Mouse (Mus musculus): ENCODE data around the gene Rpn2.

Gene Rpn2

DNA sequence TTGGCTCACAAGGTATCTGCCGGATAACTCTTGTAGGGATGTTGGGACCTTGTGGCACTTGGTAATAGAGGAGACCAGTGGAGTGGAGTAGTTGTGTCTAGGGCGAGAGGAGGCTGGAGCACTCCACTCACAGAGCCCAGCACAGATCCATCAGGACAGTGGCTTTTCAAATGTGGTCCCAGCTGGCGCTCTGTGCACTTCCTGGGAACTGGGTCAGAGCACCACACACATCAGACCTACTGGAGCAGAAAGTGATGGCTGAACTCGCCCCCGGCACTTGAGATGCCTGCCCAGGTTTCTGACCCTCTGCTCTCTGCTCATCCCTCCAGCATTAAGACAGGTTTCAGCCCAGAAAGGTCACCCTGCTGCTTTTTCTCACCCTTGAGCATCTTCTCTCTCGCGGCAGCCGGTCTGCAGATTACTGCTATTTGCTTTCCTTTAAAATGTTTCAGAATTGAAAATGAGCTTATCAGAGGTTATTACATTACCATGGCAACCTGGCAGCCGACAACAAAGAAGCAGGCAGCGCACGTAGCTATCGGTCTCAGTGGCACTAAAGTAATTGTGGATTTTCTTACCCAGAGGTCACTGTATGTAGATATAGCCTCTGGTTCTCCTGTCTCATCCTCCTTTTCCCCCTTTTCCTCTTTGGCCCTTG, 70.4 kb downstream of the Rpn2 start:
- DNase-seq (ENCODE audit: low read depth, low spot score) = no peak

DNA sequence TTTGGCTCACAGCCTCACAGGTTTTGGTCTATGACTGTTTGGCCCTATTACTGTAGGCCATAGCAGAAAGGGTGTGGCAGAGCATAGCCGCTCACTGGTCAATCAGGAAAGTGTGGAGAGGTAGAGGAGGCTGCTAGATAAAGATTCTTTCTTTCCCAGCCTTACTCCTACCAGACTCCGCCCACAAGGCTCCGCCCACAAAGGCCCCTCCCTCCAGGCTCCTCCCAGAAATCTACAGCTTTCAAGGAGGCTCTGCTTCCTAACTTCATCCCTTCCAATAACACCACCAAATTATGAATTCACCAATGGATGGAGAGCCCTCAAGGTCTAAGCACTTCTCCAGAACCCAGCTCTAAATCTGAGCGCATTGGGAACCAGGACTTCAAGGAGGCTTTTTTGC, 74.4 kb downstream of the Rpn2 start:
- no peak for DNase-seq (ENCODE audit: low read depth, low spot score)

DNA sequence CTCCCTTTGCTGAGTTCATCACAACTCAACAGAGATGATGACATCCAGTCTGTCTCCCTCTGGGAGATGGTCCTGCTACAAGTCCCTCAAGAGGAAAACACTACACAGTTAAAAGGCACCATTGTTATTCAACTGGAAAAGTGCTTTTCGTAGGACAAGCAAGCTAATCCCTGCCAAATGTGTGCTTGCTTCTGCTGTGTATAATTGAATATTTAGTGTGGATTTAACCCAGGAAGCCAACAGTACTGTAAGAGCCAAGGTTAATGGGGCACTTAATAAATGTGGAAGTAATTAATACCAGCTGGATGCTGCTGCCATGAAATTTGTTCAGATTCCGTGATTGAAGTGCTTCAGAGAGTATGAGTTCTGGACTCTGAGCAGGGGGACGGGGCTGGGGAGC, 75.3 kb downstream of the Rpn2 start:
- no peak for DNase-seq (ENCODE audit: low read depth, low spot score)

DNA sequence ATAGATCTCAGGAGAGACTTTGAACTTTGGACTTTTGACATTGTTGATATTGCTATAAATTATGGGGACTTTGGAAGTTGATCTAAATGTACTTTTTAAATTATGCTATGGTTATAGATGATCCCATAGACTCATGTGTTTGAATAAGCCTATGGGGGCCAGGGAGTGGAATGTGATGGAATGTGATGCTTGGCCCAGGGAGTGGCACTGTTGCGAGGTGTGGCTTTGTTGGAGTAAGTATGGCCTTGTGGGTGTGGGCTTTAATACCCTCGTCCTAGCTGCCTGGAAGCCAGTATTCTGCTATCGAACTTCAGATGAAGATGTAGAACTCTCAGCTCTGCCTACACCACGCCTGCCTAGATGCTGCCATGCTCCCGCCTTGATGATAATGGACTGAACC, 81.2 kb downstream of the Rpn2 start:
- no peak for DNase-seq (ENCODE audit: low read depth, low spot score)

DNA sequence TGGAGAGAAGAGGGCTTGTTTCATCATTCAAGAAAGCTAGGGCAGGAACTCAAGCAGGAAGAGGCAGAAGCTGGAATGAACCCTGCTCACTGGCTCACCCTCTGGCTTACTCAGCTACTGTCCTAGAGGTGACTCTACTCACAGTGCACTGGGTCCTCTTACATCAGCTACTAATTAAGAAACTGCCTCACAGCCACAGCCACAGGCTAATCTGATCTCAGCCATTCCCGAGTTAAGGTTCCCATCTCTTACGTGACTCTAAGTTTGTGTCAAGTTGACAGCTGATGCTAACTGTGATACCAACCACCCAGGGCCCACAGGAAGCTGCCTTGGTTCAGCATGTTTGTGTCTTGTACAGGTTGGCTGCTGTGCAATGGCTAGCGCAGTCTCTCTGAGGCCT, 84.2 kb downstream of the Rpn2 start:
- no peak for DNase-seq (ENCODE audit: low read depth, low spot score)

DNA sequence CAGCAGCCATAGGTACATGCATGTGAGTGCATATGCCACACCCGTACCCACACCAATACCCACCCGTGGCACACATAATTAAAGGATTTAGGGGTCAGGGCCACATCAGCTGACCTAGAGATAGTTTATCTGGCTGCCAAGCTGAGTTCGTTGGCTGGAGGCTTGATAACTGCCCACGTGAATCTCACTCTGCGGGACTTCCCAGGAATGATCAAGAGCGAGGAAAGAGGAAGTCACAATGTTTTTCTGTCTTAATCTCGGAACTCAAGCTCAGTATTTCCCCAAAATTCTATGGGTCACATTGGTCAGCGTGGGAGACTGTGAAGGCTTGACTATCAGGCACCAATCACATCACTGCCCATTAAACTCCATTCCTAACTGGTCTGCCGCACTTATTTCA, 87.9 kb downstream of the Rpn2 start:
- DNase-seq (ENCODE audit: low read depth, low spot score) = no peak

DNA sequence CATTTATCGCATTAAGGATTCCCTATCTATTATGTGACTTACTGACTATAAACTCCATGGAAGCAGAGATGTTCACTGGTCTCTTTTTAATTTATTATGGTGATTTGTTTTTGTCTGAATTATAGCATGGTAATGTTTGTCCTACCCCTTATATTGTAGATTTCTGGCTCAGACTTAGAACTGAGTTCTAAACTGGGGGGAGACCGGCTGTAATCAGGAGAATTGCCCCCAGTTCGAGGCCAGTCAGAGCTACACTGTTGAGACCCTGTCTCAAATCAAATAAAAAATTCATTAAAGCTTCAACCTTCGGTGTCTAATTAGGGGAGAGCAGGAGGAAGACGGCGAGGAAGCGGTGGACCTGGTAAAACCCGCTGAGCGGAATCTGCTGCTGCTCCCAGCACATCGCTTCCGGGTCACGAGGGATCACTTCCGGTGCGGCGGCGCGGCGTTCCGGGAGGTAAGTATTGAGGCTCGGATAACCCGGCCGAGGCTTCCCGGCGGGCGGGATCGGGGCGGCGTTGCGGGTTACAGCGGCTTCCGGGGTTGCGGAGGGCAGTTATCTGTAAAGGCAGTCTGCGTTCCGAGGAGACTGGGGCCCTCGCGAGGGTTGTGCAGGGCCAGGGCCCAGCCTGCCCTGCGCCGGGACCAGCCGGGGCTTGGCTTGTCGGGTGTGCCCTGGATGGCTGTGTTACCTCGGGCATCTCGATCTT, 88.5 kb downstream of the Rpn2 start, which contains the start of gene Manbal:
TSS of gene Manbal (plus strand) at position 411 of the 710 bp plus-strand sequence.
- DNase-seq (ENCODE audit: low read depth, low spot score) = peak; percentile 74

DNA sequence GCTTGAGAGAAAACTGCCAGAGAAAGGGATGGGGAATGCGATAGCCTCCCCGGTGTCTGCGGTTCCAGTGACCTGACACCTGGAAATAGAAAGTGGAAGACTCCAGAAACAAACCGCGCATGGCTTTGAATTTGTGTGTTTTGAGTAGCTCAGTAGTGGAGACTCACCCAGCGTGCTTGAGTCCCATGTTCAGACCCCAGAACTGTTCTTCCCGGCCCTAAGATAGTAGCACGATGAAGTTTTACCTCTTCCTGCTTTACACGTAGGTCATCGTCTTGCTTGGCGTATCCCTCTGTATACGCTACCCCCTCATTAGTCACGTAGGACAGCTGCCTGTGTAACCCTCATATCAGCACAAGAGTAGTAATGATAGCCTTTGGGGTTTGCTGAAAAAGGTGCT, 89.2 kb downstream of the Rpn2 start:
- no peak for DNase-seq (ENCODE audit: low read depth, low spot score)

DNA sequence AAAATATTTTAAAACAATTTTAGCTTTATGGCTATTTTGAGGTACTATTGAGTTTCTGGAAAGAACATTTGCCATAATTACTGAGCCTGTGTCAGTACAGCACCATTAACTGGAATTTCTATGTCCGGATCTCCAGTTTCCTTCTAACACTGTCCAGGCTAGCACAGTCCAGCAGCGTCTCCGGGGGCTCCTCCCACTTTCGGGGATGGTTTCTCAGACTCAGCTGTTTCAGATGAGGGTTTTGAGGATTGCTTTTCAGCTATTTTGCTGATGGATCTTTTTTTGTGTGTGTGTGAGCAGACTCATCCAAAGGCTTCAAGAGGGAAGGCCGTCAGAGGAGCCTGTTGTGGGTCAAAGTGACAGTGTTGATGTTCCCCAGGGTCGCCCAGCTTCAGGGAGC, 92.9 kb downstream of the Rpn2 start:
- no peak for DNase-seq (ENCODE audit: low read depth, low spot score)

DNA sequence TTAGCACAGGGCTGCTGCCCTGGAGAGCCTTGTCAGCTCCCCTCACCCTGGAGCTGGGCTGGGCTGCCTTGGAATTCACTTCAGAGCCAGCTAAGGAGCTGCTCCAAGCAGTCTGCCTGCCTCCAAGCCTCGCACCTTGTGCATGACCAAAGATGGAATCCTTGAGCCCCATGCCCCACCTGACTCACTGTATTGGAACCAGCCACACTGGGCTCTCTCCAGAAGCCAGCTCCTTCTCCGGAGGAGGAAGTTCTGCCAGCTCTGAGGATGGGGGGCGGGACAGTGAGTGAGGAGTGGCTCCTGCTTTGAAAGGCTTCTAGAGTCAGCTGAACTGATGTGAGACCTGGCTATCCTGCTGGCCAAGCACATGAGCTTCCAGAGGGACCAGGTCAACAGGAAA, 94.9 kb downstream of the Rpn2 start:
- no peak for DNase-seq (ENCODE audit: low read depth, low spot score)

DNA sequence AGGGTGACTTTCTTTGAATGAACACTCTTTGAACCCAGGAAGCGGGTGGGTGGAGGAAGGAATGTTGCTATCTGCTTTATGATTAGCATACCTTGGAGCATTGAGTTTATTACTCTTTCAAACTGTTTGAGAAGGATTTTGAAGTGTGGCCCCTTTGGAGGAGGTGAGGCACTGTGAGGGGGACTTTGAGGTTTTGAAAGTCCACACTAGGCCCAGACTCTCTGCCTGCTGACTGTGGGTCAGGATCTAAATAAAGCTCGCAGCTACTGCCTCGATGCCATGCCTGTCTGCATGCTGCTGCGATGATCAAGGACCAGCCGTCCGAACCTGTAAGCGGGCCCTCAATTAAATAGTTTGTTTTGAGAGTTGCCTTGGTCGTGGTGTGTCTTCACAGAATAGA, 96.2 kb downstream of the Rpn2 start:
- no peak for DNase-seq (ENCODE audit: low read depth, low spot score)

All from telencephalon, adult 2 months (tissue).